Mouse (Mus musculus) CD8-positive naive resting alpha-beta T cell, adult 57 days (primary cell): ENCODE measurements around the gene Hspa14. TPM values are rescaled to one million over a fixed set of nuclear protein-coding genes. Genes with fewer than 3 reads are reported as not detected.

Experiments
- total RNA-seq: library from RNA; stranded (reverse); gene quantifications from one replicate; pipeline ENCODE4 v1.2.4, GENCODE M21; 2023

The Hspa14 gene
- total RNA-seq, result 105 TPM

DNA sequence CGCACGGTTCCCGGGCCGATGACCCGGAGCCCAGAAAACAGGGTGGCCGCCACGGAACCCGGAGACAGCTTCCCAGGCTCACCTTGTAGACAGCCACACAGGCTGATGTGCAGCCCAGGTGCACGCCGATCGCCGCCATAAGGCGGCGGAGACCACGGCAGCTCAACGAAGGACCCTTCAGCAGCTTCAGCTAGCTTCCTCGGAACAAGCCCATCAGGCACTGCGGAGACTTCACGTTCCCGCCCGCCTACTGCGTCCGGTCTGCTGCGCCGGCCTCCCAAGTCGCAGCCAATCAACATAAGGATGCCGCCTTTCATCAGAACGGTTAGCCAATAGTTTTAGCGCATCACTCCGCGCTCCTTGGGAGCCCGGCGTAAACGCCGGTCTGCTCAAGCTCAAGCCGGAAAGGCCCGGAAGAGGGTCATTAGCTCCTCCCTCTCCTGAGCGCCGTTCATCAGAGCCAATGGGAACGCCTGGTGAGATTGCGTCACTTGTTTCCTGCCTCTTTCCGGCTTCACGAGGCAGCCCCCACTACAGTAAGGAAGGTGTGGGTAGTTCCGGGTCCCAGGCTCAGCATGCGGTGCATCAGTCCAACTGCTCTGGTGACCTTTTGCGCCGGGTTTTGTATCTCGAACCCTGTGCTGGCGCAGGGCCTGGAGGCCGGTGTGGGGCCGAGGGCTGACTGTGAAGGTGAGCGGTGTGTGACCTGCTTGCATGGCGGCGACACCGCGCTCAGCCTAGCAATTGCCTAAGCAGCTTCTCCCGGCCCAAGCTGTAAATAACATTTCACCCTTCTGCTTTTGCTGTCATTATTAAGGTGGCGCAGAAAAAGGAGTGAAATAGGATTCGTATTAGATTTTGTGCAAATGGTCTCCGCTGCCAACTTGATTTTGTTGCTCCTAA lies at the start of gene Hspa14, which contains the start of the genes Gm45902 and Cdnf:
Gene Hspa14, minus strand, starts transcription at position 263 of the 903 bp plus-strand sequence.
Gene Gm45902, minus strand, starts transcription at position 239 of the 903 bp plus-strand sequence.
Gene Cdnf, plus strand, starts transcription at position 479 of the 903 bp plus-strand sequence.

DNA sequence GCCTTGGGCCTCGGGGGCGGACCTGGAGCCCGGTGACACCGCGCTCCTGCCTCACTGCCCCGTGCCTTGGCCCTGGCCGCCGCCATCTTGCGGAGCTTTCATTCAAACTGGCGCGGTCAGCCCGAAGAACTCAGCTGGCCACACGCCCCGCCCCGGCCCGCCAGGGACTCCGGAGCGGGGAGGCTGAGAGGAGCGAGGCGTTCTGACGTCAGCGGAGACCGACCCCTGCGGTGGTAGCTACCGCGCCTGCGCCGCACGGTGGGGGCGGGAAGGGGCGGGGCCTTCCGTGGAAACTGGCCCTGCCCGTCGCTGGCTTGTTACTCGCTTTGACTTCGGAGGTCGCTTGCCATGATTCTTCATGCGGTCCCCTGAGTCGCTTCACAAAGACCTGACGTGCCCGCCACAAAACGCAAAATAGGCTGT lies 37.7 kb downstream of the Hspa14 start, which contains the start of gene Suv39h2:
Gene Suv39h2, minus strand, starts transcription at position 171 of the 423 bp plus-strand sequence.

Other genes with a start within 250 kb of the Hspa14 start
- 33.3 TPM for gene Nmt2, start 228.6 kb downstream of the Hspa14 start, total RNA-seq
- 5.3 TPM for gene Rpp38, start 180.2 kb downstream of the Hspa14 start, total RNA-seq
- gene Acbd7, start 176.6 kb downstream of the Hspa14 start, total RNA-seq, result not detected
- not detected for gene Olah, start 115.6 kb downstream of the Hspa14 start, total RNA-seq
- gene Meig1, start 90.2 kb downstream of the Hspa14 start, total RNA-seq, result not detected
- gene Dclre1c, start 88.7 kb downstream of the Hspa14 start, total RNA-seq, result 36.7 TPM
- gene Suv39h2, start 37.8 kb downstream of the Hspa14 start, total RNA-seq, result 1.3 TPM
- 22.5 TPM for gene Gm45902, start within 50 bp of the Hspa14 start, total RNA-seq
- 1.4 TPM for gene Cdnf, start 216 bp upstream of the Hspa14 start, total RNA-seq
- 311 TPM for gene Fam107b, start 57.7 kb upstream of the Hspa14 start, total RNA-seq